Mouse (Mus musculus): ENCODE results near the gene Popdc3.

DNA sequence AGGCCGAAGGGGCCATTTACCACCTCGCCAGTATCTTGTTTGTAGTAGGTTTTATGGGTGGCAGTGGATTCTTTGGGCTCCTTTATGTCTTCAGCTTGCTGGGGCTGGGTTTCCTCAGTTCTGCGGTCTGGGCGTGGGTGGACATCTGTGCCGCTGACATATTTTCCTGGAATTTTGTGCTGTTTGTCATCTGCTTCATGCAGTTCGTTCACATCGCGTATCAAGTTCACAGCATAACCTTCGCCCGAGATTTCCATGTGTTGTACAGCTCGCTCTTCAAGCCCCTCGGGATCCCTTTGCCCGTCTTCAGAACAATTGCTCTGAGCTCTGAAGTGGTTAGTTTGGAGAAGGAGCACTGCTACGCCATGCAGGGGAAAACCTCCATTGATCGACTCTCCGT is 137.0 kb downstream of the Popdc3 start:
- TF ChIP-seq CTCF (IDR thresholded peaks at IDR 0.05; ENCODE audit: borderline replicate concordance, extremely low read depth, insufficient read depth, insufficient read length): no peak
- no peak for TF ChIP-seq POLR2A (IDR thresholded peaks at IDR 0.05; ENCODE audit: borderline replicate concordance, extremely low read depth, insufficient read depth, insufficient read length, poor library complexity, severe bottlenecking)

Data from brain, embryonic 14.5 days (tissue).